Mouse (Mus musculus): ENCODE data around the gene Sptb. TPM values are rescaled to one million over a fixed set of nuclear protein-coding genes. Genes with fewer than 3 reads are reported as not detected.
A peak's percentile ranks its signal among the peaks of the same experiment; 100 is the strongest.

The Sptb gene
- polyA plus RNA-seq, 1 experiment from 2014 or later, result 58.9 TPM

- Histone ChIP-seq H3K9me3 (replicated peaks) (no peaks in the 10 kb centered on the region), H3K9ac (no peak overlapping the region), H3K4me3 (replicated peaks) (no peak overlapping the region), H3K4me1 (replicated peaks) (peaks cover 49% of the 10 kb centered on the region), H3K36me3 (replicated peaks) (no peaks in the 10 kb centered on the region), H3K4me2 (no peak overlapping the region), H3K27ac (replicated peaks) (no peak overlapping the region), H3K27me3 (peaks cover 17% of the 10 kb centered on the region)
- no peak for ATAC-seq (ENCODE audit: insufficient read depth)
- WGBS (ENCODE audit: insufficient replicate concordance), result 70% methylated on average over 10 of the region's 10 CpGs
These were observed 169.6 kb downstream of the Sptb start for GRCm38 (mm10) chr12:76540701-76541221.

DNA sequence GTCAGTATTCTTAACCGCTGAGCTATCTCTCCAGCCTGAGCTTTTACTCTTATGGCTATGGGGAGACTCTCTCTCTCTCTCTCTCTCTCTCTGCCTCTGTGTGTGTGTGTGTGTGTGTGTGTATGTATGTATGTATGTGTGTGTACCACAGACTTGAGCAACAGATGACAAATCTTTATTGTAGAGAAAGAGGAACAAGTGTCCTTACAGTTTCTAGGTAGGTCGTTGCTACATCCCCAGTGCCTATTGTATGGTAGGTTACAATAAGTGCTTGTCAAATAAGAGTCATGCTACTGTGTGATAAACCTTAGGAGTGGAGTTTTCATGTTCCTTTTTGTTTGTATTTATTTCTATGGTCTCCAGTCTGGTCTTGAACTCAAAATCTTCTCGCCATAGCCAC, 170.2 kb downstream of the Sptb start:
- Histone ChIP-seq H3K27ac (replicated peaks) (no peak overlapping the region), H3K27me3 (peaks cover 23% of the 10 kb centered on the region), H3K9ac (no peak overlapping the region), H3K4me1 (replicated peaks) (peaks cover 49% of the 10 kb centered on the region), H3K36me3 (replicated peaks) (no peaks in the 10 kb centered on the region), H3K4me3 (replicated peaks) (no peak overlapping the region), H3K4me2 (no peak overlapping the region), H3K9me3 (replicated peaks) (no peaks in the 10 kb centered on the region)
- ATAC-seq (ENCODE audit: insufficient read depth), result no peak
- 56% methylated on average over 3 of the region's 3 CpGs for WGBS (ENCODE audit: insufficient replicate concordance)

DNA sequence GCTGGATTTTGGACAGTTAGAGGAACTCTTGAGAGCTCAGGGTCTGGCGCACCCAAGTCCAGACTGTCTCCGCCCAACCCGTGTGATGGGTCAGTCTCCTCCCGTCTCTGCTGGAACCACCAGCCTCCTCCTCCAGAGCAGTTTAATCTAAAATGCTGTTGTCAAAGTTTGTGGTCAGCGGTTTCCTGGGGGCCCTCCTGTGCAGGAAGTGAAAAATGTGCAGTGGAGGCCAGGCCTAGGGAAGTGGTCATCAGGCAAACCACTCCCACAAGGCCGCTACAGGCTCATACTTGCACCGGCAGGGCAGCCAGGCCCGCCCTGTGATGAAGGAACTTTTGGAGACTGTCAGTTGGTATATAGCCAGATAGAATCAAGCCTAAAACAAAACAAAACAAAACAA, 172.9 kb downstream of the Sptb start:
- H3K9ac ChIP-seq, result no peak overlapping the region
- peaks cover 57% of the 10 kb centered on the region for H3K4me1 ChIP-seq (replicated peaks)
- no peaks in the 10 kb centered on the region for H3K36me3 ChIP-seq (replicated peaks)
- H3K27ac ChIP-seq (replicated peaks), result no peak overlapping the region
- peak; percentile 10; the same call in 1 of the 2 replicates for ATAC-seq (ENCODE audit: insufficient read depth)
- H3K9me3 ChIP-seq (replicated peaks), result no peaks in the 10 kb centered on the region
- 14% methylated on average over 8 of the region's 8 CpGs for WGBS (ENCODE audit: insufficient replicate concordance)
- H3K4me2 ChIP-seq, result 0 out of 2 replicates have a peak overlapping the region, but pooled peaks have one; percentile 63
- peaks cover 51% of the 10 kb centered on the region for H3K27me3 ChIP-seq
- no peak overlapping the region for H3K4me3 ChIP-seq (replicated peaks)

GRCm38 (mm10) chr12:76536591-76537153, 173.7 kb downstream of the Sptb start:
- no peak for ATAC-seq (ENCODE audit: insufficient read depth)
- H3K9me3 ChIP-seq (replicated peaks), result no peaks in the 10 kb centered on the region
- H3K27me3 ChIP-seq, result peaks cover 58% of the 10 kb centered on the region
- H3K27ac ChIP-seq (replicated peaks), result peak overlapping the region; percentile 53
- no peak overlapping the region for H3K4me3 ChIP-seq (replicated peaks)
- no peak overlapping the region for H3K9ac ChIP-seq
- H3K36me3 ChIP-seq (replicated peaks), result no peaks in the 10 kb centered on the region
- WGBS (ENCODE audit: insufficient replicate concordance), result 55% methylated on average over 8 of the region's 8 CpGs
- H3K4me1 ChIP-seq (replicated peaks), result peaks cover 52% of the 10 kb centered on the region
- peak overlapping the region; percentile 63 for H3K4me2 ChIP-seq

DNA sequence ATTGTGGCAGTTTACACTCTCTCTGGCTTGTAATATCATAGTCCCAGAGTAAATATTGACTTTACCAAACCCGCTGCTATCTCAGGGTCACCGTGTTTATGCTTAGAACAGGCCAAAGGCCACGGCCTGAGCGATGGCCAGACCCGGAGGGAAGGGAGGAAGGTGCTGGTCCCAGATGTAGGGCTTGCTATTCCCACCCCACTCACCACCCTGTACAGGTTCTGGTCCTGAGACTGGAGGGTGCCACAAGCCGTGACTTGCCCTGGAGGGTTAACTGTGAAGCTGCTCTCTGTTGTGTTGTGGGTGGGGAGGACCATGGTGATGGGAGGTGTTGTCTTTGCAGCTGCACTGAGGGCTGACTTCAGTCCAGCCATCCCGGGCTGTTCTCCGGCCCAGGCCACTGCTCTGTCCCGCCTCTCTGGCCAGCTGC, 174.9 kb downstream of the Sptb start:
- Histone ChIP-seq H3K9ac (no peak overlapping the region), H3K4me3 (replicated peaks) (peak overlapping the region; percentile 62), H3K4me1 (replicated peaks) (peaks cover 40% of the 10 kb centered on the region), H3K4me2 (peak overlapping the region; percentile 63), H3K9me3 (replicated peaks) (no peaks in the 10 kb centered on the region), H3K27ac (replicated peaks) (peak overlapping the region; percentile 79), H3K27me3 (peaks cover 70% of the 10 kb centered on the region), H3K36me3 (replicated peaks) (no peaks in the 10 kb centered on the region)
- 44% methylated on average over 9 of the region's 9 CpGs for WGBS (ENCODE audit: insufficient replicate concordance)
- ATAC-seq (ENCODE audit: insufficient read depth), result peak; percentile 37

DNA sequence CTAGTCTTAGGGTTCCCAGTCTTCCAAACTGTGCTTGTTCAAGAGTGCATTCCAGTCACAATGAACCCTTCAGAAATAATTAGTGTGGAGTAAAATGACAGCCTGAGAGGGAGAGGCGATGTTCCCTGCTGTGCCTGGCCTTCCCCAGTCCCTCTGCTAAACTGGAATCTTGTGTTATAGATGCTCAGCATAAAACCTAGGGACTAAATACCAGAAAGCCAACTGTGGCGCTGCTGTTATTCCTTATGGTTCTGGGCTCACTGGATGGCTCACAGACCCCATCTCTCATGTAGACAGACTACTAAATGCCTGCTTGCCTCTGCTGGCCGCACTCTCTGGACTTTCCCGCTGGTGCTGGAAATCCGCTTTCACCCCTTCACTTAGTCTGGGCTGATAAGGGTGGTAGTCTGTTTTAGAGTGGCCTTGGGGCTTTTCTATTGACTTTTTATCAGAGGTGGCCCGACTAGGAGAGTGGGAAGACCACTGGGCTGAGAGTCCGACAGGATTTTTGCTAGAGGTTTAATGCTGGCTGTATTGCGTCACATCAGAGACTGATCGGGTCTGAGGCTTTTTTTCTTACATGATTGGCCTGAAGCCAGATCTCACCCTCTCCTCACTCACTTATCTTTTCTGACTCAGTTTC, 175.6 kb downstream of the Sptb start:
- 24% methylated on average over 9 of the region's 9 CpGs for WGBS (ENCODE audit: insufficient replicate concordance)
- Histone ChIP-seq H3K27ac (replicated peaks) (peak overlapping the region; percentile 79), H3K4me3 (replicated peaks) (peak overlapping the region; percentile 62), H3K4me2 (peak overlapping the region; percentile 63), H3K36me3 (replicated peaks) (no peaks in the 10 kb centered on the region), H3K4me1 (replicated peaks) (peaks cover 37% of the 10 kb centered on the region), H3K9me3 (replicated peaks) (no peaks in the 10 kb centered on the region), H3K9ac (peak overlapping the region; percentile 56), H3K27me3 (peaks cover 77% of the 10 kb centered on the region)
- no peak for ATAC-seq (ENCODE audit: insufficient read depth)

DNA sequence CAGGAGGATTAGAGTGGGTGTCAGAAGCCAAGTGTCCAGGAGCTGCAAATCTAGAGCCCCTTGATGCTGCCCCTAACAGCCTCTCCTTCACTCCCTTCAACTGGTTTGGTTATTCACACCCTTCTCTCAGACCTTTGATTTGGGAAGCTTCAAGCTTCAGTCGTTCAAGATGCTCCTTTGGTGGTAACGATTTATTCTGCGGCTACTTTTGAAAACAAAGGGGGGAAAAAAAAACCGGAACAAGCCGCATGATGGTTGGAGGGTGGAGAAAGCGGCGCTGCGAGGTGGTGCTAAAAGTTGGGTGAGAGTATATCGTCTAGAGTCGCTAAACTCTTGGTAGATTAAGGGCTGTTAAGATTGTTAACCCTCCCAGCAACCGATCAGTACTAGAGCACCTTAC, 176.1 kb downstream of the Sptb start:
- Histone ChIP-seq H3K4me3 (replicated peaks) (peak overlapping the region; percentile 62), H3K9me3 (replicated peaks) (no peaks in the 10 kb centered on the region), H3K27me3 (peaks cover 83% of the 10 kb centered on the region), H3K36me3 (replicated peaks) (no peaks in the 10 kb centered on the region), H3K9ac (peak overlapping the region; percentile 56), H3K27ac (replicated peaks) (peak overlapping the region; percentile 79), H3K4me1 (replicated peaks) (peaks cover 37% of the 10 kb centered on the region), H3K4me2 (peak overlapping the region; percentile 63)
- ATAC-seq (ENCODE audit: insufficient read depth), result no peak
- under 1% methylated on average over 11 of the region's 11 CpGs for WGBS (ENCODE audit: insufficient replicate concordance)

- under 1% methylated on average over 74 of the region's 74 CpGs for WGBS (ENCODE audit: insufficient replicate concordance)
- peak; percentile 69 for ATAC-seq (ENCODE audit: insufficient read depth)
- peaks cover 89% of the 10 kb centered on the region for H3K27me3 ChIP-seq
These were observed 176.7 kb downstream of the Sptb start for GRCm38 (mm10) chr12:76533377-76534222.

GRCm38 (mm10) chr12:76532926-76533376, 177.4 kb downstream of the Sptb start:
- Histone ChIP-seq H3K4me3 (replicated peaks) (peak overlapping the region; percentile 62), H3K9ac (peak overlapping the region; percentile 56; the same call in 1 of the 2 replicates), H3K4me1 (replicated peaks) (peaks cover 40% of the 10 kb centered on the region), H3K27me3 (peaks cover 95% of the 10 kb centered on the region), H3K9me3 (replicated peaks) (no peaks in the 10 kb centered on the region), H3K36me3 (replicated peaks) (no peaks in the 10 kb centered on the region), H3K4me2 (peak overlapping the region; percentile 63), H3K27ac (replicated peaks) (peak overlapping the region; percentile 68)
- ATAC-seq (ENCODE audit: insufficient read depth), result no peak
- WGBS (ENCODE audit: insufficient replicate concordance), result under 1% methylated on average over 31 of the region's 31 CpGs

More at GRCm38 (mm10) chr12:76533377-76534222, 176.7 kb downstream of the Sptb start:
- Histone ChIP-seq H3K9ac (peak overlapping the region; percentile 56), H3K4me1 (replicated peaks) (peaks cover 42% of the 10 kb centered on the region), H3K36me3 (replicated peaks) (no peaks in the 10 kb centered on the region), H3K4me2 (peak overlapping the region; percentile 63), H3K4me3 (replicated peaks) (peak overlapping the region; percentile 62), H3K9me3 (replicated peaks) (no peaks in the 10 kb centered on the region), H3K27ac (replicated peaks) (peak overlapping the region; percentile 79)

GRCm38 (mm10) chr12:76531986-76532925, 178.1 kb downstream of the Sptb start:
- H3K36me3 ChIP-seq (replicated peaks), result no peaks in the 10 kb centered on the region
- peaks cover 100% of the 10 kb centered on the region for H3K27me3 ChIP-seq
- 5% methylated on average over 19 of the region's 19 CpGs for WGBS (ENCODE audit: insufficient replicate concordance)
- H3K9me3 ChIP-seq (replicated peaks), result no peaks in the 10 kb centered on the region
- peaks cover 40% of the 10 kb centered on the region for H3K4me1 ChIP-seq (replicated peaks)
- peak overlapping the region; percentile 68 for H3K27ac ChIP-seq (replicated peaks)
- H3K4me3 ChIP-seq (replicated peaks), result peak overlapping the region; percentile 62
- no peak for ATAC-seq (ENCODE audit: insufficient read depth)
- no peak overlapping the region for H3K9ac ChIP-seq
- peak overlapping the region; percentile 63 for H3K4me2 ChIP-seq

Data from liver, embryonic 15.5 days (tissue).